Mouse (Mus musculus) small intestine, adult 2 months (tissue): Measurements from ENCODE around the gene Tns4. TPM values are rescaled to one million over a fixed set of nuclear protein-coding genes. Genes with fewer than 3 reads are reported as not detected.

ENCODE experiments used
- H3K27ac ChIP-seq: fragments of 200-500 bp; 2 replicates; pipeline ENCODE4 v1.5.1; 2012; ENCODE audit warnings: low read depth, low read length, control low read depth, inconsistent platforms; ENCODE audit not compliant: insufficient read depth
- H3K27me3 ChIP-seq: fragments of 200-500 bp; 2 replicates; pipeline ENCODE4 v1.6.1; 2012; ENCODE audit warnings: mild to moderate bottlenecking, moderate library complexity, low read length, inconsistent platforms; ENCODE audit not compliant: control insufficient read depth, insufficient read depth
- H3K36me3 ChIP-seq: fragments of 200-500 bp; 2 replicates; pipeline ENCODE4 v1.6.1; 2012; ENCODE audit warnings: mild to moderate bottlenecking, low read length, control low read depth, inconsistent platforms; ENCODE audit not compliant: control insufficient read depth, insufficient read depth
- H3K4me1 ChIP-seq: fragments of 200-500 bp; 2 replicates; pipeline ENCODE4 v1.6.1; 2012; ENCODE audit warnings: low read length, inconsistent platforms, mixed read lengths; ENCODE audit not compliant: control insufficient read depth, insufficient read depth, insufficient read length
- H3K4me3 ChIP-seq: fragments of 200-500 bp; 2 replicates; pipeline ENCODE4 v1.5.1; 2012; ENCODE audit warnings: low read depth, mild to moderate bottlenecking, control low read depth, inconsistent platforms, low read length, moderate library complexity
- CTCF ChIP-seq: fragments of 200-500 bp; IDR thresholded peaks from 2 replicates; pipeline ENCODE4 v1.5.1; 2012; ENCODE audit warnings: low read depth, mild to moderate bottlenecking, control low read depth, inconsistent platforms, low read length, moderate library complexity, mixed read lengths; ENCODE audit not compliant: insufficient replicate concordance, insufficient read length; ENCODE audit errors: extremely low read depth
- POLR2A ChIP-seq: fragments of 200-500 bp; IDR thresholded peaks from 2 replicates; pipeline ENCODE4 v1.6.1; 2012; ENCODE audit warnings: low read depth, mild to moderate bottlenecking, control low read depth, inconsistent platforms, low read length, moderate library complexity
- WGBS: fragments of 180-500 bp; shearing (Covaris S2); methylation state at CpG from one replicate; pipeline ENCODE4 v1.1.7; 2018; 5-methylcytosine and 5-hydroxymethylcytosine counted together
- polyA plus RNA-seq: library from polyadenylated mRNA; depleted of rRNA; stranded (reverse); fragments of >200 nt; gene quantifications from 2 replicates; pipeline ENCODE4 v1.2.3, GENCODE M21; 2012; rRNA removed

The Tns4 gene
- polyA plus RNA-seq, 1 experiment = 47.8 TPM

DNA sequence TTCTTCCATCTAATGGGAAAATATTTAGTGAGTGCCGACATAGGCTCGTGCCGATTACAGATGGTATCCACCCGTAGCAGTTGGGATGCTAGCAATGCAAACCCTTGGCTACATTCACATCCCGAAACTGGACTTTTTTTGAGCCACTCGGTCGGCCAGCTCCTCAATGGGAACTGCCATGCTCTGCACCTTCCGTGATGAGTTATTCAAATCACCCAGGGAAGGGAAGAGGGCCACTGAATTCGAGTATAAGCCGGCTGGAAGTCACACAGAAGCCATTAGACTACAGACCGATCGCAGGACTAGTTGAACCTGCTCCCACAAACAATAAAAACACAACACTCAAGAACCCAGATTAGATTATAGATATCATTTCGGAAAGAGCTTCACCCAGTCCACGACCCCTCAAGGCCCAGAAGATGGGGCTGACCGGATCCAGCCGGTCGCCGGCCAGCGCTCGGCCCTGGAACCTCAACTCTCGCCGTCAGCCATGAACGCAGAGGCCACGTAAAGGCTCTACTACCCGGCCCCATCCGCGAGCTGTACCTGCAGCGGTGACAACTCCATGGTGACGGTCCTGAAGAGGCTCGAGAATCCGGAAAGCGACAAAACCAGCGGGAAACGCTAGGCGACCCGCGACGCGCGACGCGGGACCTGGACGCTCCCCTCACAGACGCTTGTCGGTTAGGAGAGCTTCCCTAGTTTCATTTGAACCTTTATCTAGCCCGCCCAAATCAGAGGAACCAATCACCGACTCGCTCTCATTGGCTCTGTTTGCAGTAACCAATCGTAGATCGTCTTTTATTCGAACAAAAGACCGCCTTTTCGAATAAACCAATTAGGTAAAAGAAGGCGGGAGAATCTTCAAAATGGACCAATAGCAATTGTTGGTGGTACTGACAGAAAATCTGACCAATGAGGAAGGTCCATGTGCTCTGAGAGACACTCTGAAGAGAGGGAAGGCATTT is 65.3 kb downstream of the Tns4 start, which contains the start of gene Top2a:
Top2a (minus strand) TSS at position 690 of the 968 bp plus-strand sequence.
- no peaks in the 10 kb centered on the region for H3K27me3 ChIP-seq
- H3K36me3 ChIP-seq = peaks cover 3% of the 10 kb centered on the region; the same call in 1 of the 2 replicates
- WGBS = under 1% methylated on average over 54 of the region's 54 CpGs
- H3K4me3 ChIP-seq = peak within 1 kb of the TSS; percentile 74
- no peaks in the 10 kb centered on the region for H3K4me1 ChIP-seq
- TF ChIP-seq CTCF = no peak
- TF ChIP-seq POLR2A = peak; percentile 52; the same call in 1 of the 2 replicates
- no peak within 1 kb of the TSS for H3K27ac ChIP-seq

DNA sequence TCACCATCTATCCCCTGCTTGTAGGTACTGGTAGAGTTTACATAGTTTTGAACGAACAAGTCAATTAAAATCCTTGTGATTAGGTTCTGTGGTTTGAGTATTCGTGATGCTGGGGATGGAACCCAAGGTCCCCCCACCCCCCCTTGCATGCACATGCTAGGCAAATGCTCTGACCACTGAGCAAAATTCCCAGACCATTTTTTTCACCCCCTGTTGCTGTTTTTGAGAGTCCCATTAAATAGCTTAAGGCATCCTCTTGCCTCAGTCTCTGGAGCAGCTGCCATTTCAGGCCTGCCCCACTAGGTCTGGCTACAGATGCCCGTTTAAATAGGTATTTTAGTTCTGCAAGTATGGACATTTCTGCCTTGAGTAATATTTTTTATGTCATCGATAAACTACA is 66.0 kb downstream of the Tns4 start:
- WGBS = 3% methylated on average over 4 of the region's 4 CpGs
- TF ChIP-seq CTCF = no peak
- TF ChIP-seq POLR2A = no peak
- peak overlapping the region; percentile 74 for H3K4me3 ChIP-seq
- no peak overlapping the region for H3K27ac ChIP-seq
- no peaks in the 10 kb centered on the region for H3K4me1 ChIP-seq
- peaks cover 3% of the 10 kb centered on the region; the same call in 1 of the 2 replicates for H3K36me3 ChIP-seq
- no peaks in the 10 kb centered on the region for H3K27me3 ChIP-seq

DNA sequence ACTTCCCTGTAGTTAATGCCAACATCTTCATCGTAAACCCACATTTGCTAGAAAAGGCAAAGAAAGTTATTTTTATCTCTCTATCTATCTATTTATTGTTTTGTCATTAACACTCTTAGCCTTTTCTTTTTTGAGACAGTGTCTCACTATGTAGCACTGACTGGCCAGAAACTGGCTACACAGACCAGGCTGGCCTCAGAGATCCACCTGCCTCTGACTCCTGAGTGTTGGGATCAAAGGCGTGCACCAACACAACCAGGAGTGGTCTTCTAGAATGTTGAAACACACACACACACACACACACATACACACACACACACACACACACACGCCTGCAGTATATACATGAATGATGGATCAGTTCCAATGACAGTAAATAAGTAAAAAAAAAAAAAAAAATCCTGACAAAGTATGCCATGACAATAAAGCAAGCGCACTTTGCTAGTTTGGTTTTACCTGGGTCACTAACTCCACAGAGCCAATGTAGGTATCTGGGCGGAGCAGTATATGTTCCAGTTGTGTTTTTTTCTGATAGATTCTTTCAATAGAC is 66.6 kb downstream of the Tns4 start:
- no peak for TF ChIP-seq CTCF
- TF ChIP-seq POLR2A = no peak
- H3K4me1 ChIP-seq = no peaks in the 10 kb centered on the region
- H3K27me3 ChIP-seq = no peaks in the 10 kb centered on the region
- no peak overlapping the region for H3K27ac ChIP-seq
- H3K36me3 ChIP-seq = peaks cover 5% of the 10 kb centered on the region; the same call in 1 of the 2 replicates
- peak overlapping the region; percentile 31 for H3K4me3 ChIP-seq
- 29% methylated on average over 5 of the region's 5 CpGs for WGBS

DNA sequence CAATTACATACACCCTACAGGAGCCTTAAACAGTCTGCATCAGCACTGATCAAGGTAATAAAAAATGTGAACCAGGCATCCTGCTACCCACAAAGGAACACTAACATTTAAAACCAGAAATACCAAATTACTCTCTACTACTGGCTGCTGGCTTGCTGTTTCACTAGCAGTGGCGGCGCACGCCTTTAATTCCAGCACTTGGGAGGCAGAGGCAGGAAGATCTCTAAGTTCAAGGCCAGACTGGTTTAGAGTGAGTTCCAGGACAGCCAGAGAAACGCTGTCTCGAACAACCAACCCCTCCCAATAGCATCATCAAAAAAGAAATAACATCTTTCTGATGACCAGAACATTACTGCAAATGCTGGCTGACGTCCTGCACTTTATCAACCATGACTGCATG is 69.3 kb downstream of the Tns4 start:
- Histone ChIP-seq H3K4me3 (no peak overlapping the region), H3K4me1 (no peaks in the 10 kb centered on the region), H3K27ac (no peak overlapping the region), H3K27me3 (no peaks in the 10 kb centered on the region), H3K36me3 (peaks cover 12% of the 10 kb centered on the region)
- 95% methylated on average over 6 of the region's 6 CpGs for WGBS
- no peak for TF ChIP-seq CTCF
- TF ChIP-seq POLR2A = no peak

Other genes starting within 250 kb of the Tns4 start
- 11.4 and 27.3 TPM in 2 replicates for gene Wipf2, start 225.7 kb downstream of the Tns4 start, polyA plus RNA-seq
- 0.37 and 0.65 TPM in 2 replicates for gene Cdc6, start 181.5 kb downstream of the Tns4 start, polyA plus RNA-seq
- 25.3 and 56.3 TPM in 2 replicates for gene Rara, start 161.5 kb downstream of the Tns4 start, polyA plus RNA-seq
- gene Gjd3, start 106.3 kb downstream of the Tns4 start, polyA plus RNA-seq = 3.6 and 5.8 TPM in 2 replicates
- 1.7 and 5.8 TPM in 2 replicates for gene Top2a, start 65.1 kb downstream of the Tns4 start, polyA plus RNA-seq
- 71.6 and 78.1 TPM in 2 replicates for gene Igfbp4, start 48.1 kb downstream of the Tns4 start, polyA plus RNA-seq
- gene Ccr7, start 65.8 kb upstream of the Tns4 start, polyA plus RNA-seq = 2.5 and 4.1 TPM in 2 replicates
- 4.0 and 6.9 TPM in 2 replicates for gene Smarce1, start 141.7 kb upstream of the Tns4 start, polyA plus RNA-seq
- gene Krt222, start 154.8 kb upstream of the Tns4 start, polyA plus RNA-seq = 0.13 and 0.20 TPM in 2 replicates
- not detected in 2 replicates for gene Krt24, start 196.0 kb upstream of the Tns4 start, polyA plus RNA-seq
- not detected in 2 replicates for gene Krt25, start 233.6 kb upstream of the Tns4 start, polyA plus RNA-seq
- gene Krt26, start 248.7 kb upstream of the Tns4 start, polyA plus RNA-seq = not detected in 2 replicates